Mouse (Mus musculus) ES-Bruce4 (cell line): Measurements from ENCODE around the gene Fancc. TPM values are rescaled to one million over a fixed set of nuclear protein-coding genes. Genes with fewer than 3 reads are reported as not detected.

Source experiments
- H3K27ac ChIP-seq: 2 replicates; pipeline ENCODE4 v1.5.1; 2012; ENCODE audit warnings: low read length, inconsistent platforms; ENCODE audit not compliant: insufficient read depth
- H3K27me3 ChIP-seq: 2 replicates; pipeline ENCODE4 v1.6.1; 2012; ENCODE audit warnings: mild to moderate bottlenecking, low read length, inconsistent platforms; ENCODE audit not compliant: control insufficient read depth, poor library complexity, insufficient read depth, severe bottlenecking
- H3K36me3 ChIP-seq: 2 replicates; pipeline ENCODE4 v1.6.1; 2012; ENCODE audit warnings: inconsistent platforms, mild to moderate bottlenecking, low read length, moderate library complexity; ENCODE audit not compliant: control insufficient read depth, poor library complexity, insufficient read depth, severe bottlenecking
- H3K4me1 ChIP-seq: one replicate; pipeline ENCODE4 v1.8.1; 2011; ENCODE audit warnings: low read length; ENCODE audit not compliant: control insufficient read depth, insufficient read depth
- H3K4me3 ChIP-seq: 2 replicates; pipeline ENCODE4 v1.5.1; 2011; ENCODE audit warnings: low read depth, mild to moderate bottlenecking, low read length
- H3K9ac ChIP-seq: 2 replicates; pipeline ENCODE4 v1.6.1; 2012; ENCODE audit warnings: low read depth, mild to moderate bottlenecking, inconsistent platforms; ENCODE audit not compliant: poor library complexity, severe bottlenecking
- H3K9me3 ChIP-seq: replicated peaks from 2 replicates; pipeline ENCODE4 v1.6.1; 2012; ENCODE audit warnings: mild to moderate bottlenecking, low read length, inconsistent platforms; ENCODE audit not compliant: control insufficient read depth, poor library complexity, insufficient read depth, severe bottlenecking
- CTCF ChIP-seq: IDR thresholded peaks from one replicate; pipeline ENCODE4 v1.8.1; 2011; ENCODE audit warnings: low read depth, low read length
- EP300 ChIP-seq: IDR thresholded peaks from 2 replicates; pipeline ENCODE4 v1.6.1; 2011; ENCODE audit warnings: low read depth, low read length; ENCODE audit not compliant: insufficient read depth
- POLR2A ChIP-seq: IDR thresholded peaks from one replicate; pipeline ENCODE4 v1.8.1; 2011; ENCODE audit warnings: low read length; ENCODE audit not compliant: insufficient read depth
- polyA plus RNA-seq: library from polyadenylated mRNA; stranded (reverse); fragments of >200 nt; gene quantifications from 2 replicates; pipeline ENCODE4 v1.2.4, GENCODE M21; 2011; ENCODE audit warnings: low read depth; ENCODE audit not compliant: missing spikeins, insufficient read depth, insufficient read length

Gene Fancc
- polyA plus RNA-seq, 1 experiment = 13.3 TPM

- Histone ChIP-seq H3K36me3 (0 out of 2 replicates have a peak, but pooled peaks cover 2% of the 10 kb centered on the region), H3K4me3 (no peak overlapping the region), H3K27ac (no peak overlapping the region), H3K27me3 (no peaks in the 10 kb centered on the region), H3K9me3 (peaks cover 9% of the 10 kb centered on the region), H3K9ac (no peak overlapping the region), H3K4me1 (no peaks in the 10 kb centered on the region)
- no peak for TF ChIP-seq POLR2A
- no peak for TF ChIP-seq CTCF
- TF ChIP-seq EP300 = no peak
These were observed 249.4 kb downstream of the Fancc start for GRCm38 (mm10) chr13:63247631-63248030.

- Histone ChIP-seq H3K4me3 (no peak overlapping the region), H3K36me3 (0 out of 2 replicates have a peak, but pooled peaks cover 2% of the 10 kb centered on the region), H3K27ac (no peak overlapping the region), H3K27me3 (no peaks in the 10 kb centered on the region), H3K9me3 (peaks cover 9% of the 10 kb centered on the region), H3K4me1 (no peaks in the 10 kb centered on the region), H3K9ac (no peak overlapping the region)
- no peak for TF ChIP-seq EP300
- no peak for TF ChIP-seq CTCF
- no peak for TF ChIP-seq POLR2A
These were observed 250.0 kb downstream of the Fancc start for GRCm38 (mm10) chr13:63247041-63247440.

GRCm38 (mm10) chr13:63246332-63246940, 250.6 kb downstream of the Fancc start:
- Histone ChIP-seq H3K9ac (no peak overlapping the region), H3K27ac (no peak overlapping the region), H3K9me3 (peaks cover 9% of the 10 kb centered on the region), H3K36me3 (0 out of 2 replicates have a peak, but pooled peaks cover 2% of the 10 kb centered on the region), H3K4me3 (no peak overlapping the region), H3K4me1 (no peaks in the 10 kb centered on the region), H3K27me3 (no peaks in the 10 kb centered on the region)
- no peak for TF ChIP-seq POLR2A
- TF ChIP-seq EP300 = no peak
- TF ChIP-seq CTCF = no peak

- Histone ChIP-seq H3K27me3 (no peaks in the 10 kb centered on the region), H3K9me3 (peaks cover 9% of the 10 kb centered on the region), H3K4me1 (no peaks in the 10 kb centered on the region), H3K4me3 (no peak overlapping the region), H3K36me3 (0 out of 2 replicates have a peak, but pooled peaks cover 2% of the 10 kb centered on the region), H3K9ac (no peak overlapping the region), H3K27ac (no peak overlapping the region)
- TF ChIP-seq POLR2A (no peak), EP300 (no peak), CTCF (no peak)
These were observed 251.3 kb downstream of the Fancc start for GRCm38 (mm10) chr13:63245812-63246211.

- Histone ChIP-seq H3K4me1 (no peaks in the 10 kb centered on the region), H3K4me3 (no peak overlapping the region), H3K9ac (no peak overlapping the region), H3K36me3 (0 out of 2 replicates have a peak, but pooled peaks cover 2% of the 10 kb centered on the region), H3K27me3 (no peaks in the 10 kb centered on the region), H3K27ac (no peak overlapping the region), H3K9me3 (peaks cover 9% of the 10 kb centered on the region)
- no peak for TF ChIP-seq POLR2A
- no peak for TF ChIP-seq CTCF
- no peak for TF ChIP-seq EP300
These were observed 251.9 kb downstream of the Fancc start for GRCm38 (mm10) chr13:63245218-63245617.

GRCm38 (mm10) chr13:63244425-63244824, 252.7 kb downstream of the Fancc start:
- Histone ChIP-seq H3K27ac (no peak overlapping the region), H3K4me3 (no peak overlapping the region), H3K4me1 (no peaks in the 10 kb centered on the region), H3K9me3 (peaks cover 9% of the 10 kb centered on the region), H3K9ac (no peak overlapping the region), H3K27me3 (no peaks in the 10 kb centered on the region), H3K36me3 (0 out of 2 replicates have a peak, but pooled peaks cover 2% of the 10 kb centered on the region)
- TF ChIP-seq CTCF (no peak), POLR2A (no peak), EP300 (no peak)
